Mouse (Mus musculus): ENCODE measurements at regions not wholly inside any gene's neighbourhood (a gene's known extent, or its start where the extent isn't known, plus 50 kb on each side); places are given as distances from the start of the nearest gene placed in this dataset.

GRCm38 (mm10) chr14:13146959-13147535, 137.5 kb upstream of the Synpr start:
- DNase-seq (ENCODE audit: low spot score) = no peak
- intact Hi-C loops (cut with DNase I) = no loop called here

DNA sequence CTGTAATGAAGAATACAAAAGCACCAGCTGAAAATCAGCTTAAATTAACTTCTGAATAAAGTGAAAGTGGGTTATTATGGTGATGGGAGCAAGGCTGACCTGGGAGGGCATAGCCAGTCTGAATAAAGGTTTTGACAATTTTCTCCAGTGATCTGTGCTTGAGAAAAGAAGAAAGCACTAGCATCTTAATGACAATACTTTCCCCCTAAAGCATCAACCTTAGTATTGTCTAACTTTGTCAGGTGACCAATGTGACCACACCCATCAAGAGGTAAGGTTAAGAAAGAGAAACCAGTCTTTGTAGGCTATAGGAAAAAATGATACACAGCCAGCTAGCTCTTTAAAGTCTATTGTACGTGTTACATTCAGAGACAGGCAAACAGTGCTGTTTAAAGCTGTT, 135.0 kb upstream of the Synpr start:
- no peak for DNase-seq (ENCODE audit: low spot score)
- intact Hi-C loops (cut with DNase I) = no loop called here

DNA sequence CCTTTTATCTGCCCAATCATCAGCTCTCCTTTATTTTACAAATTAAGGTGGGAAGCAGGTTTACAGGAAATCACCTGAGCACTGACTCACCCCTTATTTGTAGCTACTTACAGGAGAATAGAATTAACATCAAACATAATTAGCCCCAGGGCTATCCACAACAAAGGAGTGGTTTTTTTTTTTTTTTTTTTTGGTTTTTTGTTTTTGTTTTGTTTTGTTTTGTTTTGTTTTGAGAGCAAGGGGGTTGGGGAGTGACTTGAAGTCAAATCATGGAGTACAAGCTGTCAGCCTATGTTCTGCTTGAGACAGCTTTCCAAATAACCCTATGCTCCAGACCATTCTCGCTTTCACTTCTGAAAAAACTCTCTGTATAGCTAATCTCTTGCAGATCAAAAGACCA, 132.9 kb upstream of the Synpr start:
- no peak for DNase-seq (ENCODE audit: low spot score)
- intact Hi-C loops (cut with DNase I) = no loop called here

GRCm38 (mm10) chr14:13176149-13176548, 108.4 kb upstream of the Synpr start:
- intact Hi-C loops (cut with DNase I) = no loop called here
- DNase-seq (ENCODE audit: low spot score) = no peak

GRCm38 (mm10) chr14:13177906-13178305, 106.7 kb upstream of the Synpr start:
- no peak for DNase-seq (ENCODE audit: low spot score)
- intact Hi-C loops (cut with DNase I) = no loop called here

DNA sequence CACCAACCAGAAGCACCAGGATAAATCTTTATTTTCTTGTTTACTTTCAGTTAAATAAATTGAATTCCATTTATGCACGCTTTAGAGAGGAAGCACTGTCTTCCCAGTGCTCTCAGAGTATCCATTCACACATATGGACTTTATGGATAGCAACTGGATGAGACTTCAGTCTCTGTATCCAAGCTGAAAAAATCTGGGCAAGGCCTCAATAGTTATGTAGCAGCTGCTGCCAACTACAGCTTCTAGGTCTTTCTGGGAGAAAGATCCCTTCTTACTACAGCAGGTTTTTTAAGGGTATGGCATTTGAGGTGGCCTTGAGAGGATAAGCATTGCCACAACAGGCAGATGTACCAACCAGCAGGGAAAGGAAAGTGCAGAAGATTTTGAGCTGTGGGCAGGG, 93.8 kb upstream of the Synpr start:
- DNase-seq (ENCODE audit: low spot score) = no peak
- intact Hi-C loops (cut with DNase I) = no loop called here

- no peak for DNase-seq (ENCODE audit: low spot score)
- intact Hi-C loops (cut with DNase I) = no loop called here
Measured at GRCm38 (mm10) chr14:13192746-13193145, 91.8 kb upstream of the Synpr start.

DNA sequence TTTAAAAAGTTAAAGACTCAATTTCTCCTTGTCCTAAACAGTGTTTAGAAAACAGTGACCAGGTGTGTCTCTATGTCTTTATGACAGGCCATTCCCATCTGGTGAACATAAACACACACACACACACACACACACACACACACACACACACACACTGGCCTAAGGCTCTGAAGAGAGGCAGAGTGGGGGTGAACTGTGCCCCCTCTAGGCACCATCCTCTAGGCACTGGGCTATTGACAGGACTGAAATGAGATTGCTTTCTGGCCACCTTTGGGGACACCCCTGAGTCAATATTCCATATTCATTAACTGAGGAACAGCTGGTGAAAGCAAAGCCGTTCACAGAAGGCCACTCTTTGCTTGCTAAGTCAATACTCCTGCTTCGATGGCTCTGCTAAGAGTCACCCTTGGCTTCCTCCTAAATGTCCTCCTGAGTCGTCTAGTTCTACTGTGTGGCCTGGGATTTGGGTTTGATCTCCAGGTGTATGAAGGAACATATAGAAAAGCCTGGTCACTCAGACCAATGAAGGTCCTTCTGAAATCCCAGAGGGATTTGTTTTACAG, 87.2 kb upstream of the Synpr start:
- intact Hi-C loops (cut with DNase I) = no loop called here
- no peak for DNase-seq (ENCODE audit: low spot score)

DNA sequence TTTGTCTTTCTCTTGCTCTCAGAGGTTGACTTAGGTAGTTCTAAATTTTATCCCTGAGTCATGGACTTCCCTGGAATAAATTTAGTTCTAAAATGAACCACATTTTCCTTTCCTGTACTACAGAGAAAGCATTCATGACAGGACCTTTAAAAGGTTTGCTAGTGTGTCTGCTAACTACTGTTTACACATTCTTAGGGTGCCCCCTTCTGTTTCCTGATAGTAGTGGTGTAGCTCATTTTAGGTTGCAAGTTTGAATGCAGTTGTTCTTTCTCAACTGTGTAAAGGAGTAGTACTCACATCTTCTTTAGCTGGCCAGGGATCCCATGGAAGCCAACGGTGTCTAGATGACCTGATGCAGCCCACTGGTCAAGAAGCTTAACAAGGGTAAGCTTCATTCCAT, 86.1 kb upstream of the Synpr start:
- DNase-seq (ENCODE audit: low spot score) = no peak
- intact Hi-C loops (cut with DNase I) = loop anchor here (2.0 kb wide), 2 partner anchors 574 to 624 kb away; no protein-coding TSS in a partner anchor

DNA sequence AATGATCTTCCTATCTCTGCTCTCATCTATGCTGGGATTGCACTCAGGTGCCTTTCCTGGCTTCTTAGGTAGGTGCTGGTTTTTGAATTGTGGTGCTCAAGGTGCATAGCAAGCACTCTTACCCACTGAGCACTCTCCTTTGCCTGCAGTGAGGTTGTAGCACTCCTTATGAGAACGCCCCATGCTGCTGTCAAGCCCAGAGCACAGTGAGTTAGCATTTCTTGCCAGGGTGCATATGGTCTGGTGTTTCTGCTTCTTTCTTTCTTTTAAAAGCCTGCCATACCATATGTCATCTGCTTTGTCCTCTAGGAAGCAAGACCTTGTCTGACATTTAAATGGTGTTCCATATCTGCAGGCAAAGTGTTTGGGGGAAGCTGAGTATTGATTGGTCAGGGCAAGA, 71.9 kb upstream of the Synpr start:
- no peak for DNase-seq (ENCODE audit: low spot score)
- intact Hi-C loops (cut with DNase I) = no loop called here
